Mouse (Mus musculus) heart, embryonic 16.5 days (tissue): ENCODE data around the gene Ryr3. TPM values are rescaled to one million over a fixed set of nuclear protein-coding genes. Genes with fewer than 3 reads are reported as not detected.

Source experiments
- ATAC-seq: fragments of 200-750 bp; cut with Nextera tagmentation; replicated peaks from 2 replicates; pipeline ENCODE4 v1.8.0; 2017; ENCODE audit warnings: moderate number of reproducible peaks; ENCODE audit not compliant: insufficient read depth, low FRiP score; ENCODE audit errors: extremely low read depth
- H3K27ac ChIP-seq: fragments of 300-500 bp; sonication (generic); 2 replicates; pipeline ENCODE4 v1.5.1; 2014; ENCODE audit warnings: mild to moderate bottlenecking, low read length, control low read depth, moderate library complexity
- H3K27me3 ChIP-seq: fragments of 300-500 bp; sonication (generic); 2 replicates; pipeline ENCODE4 v1.6.1; 2014; ENCODE audit warnings: low read length, mixed read lengths; ENCODE audit not compliant: control insufficient read depth, insufficient read depth
- H3K36me3 ChIP-seq: fragments of 300-500 bp; sonication (generic); 2 replicates; pipeline ENCODE4 v1.6.1; 2014; ENCODE audit not compliant: control insufficient read depth, insufficient read depth
- H3K4me1 ChIP-seq: fragments of 300-500 bp; sonication (generic); 2 replicates; pipeline ENCODE4 v1.6.1; 2014; ENCODE audit warnings: low read length, mixed read lengths; ENCODE audit not compliant: control insufficient read depth, insufficient read depth
- H3K4me2 ChIP-seq: fragments of 300-500 bp; sonication (generic); 2 replicates; pipeline ENCODE4 v1.6.1; 2014; ENCODE audit warnings: low read depth, mild to moderate bottlenecking, control low read depth, low read length
- H3K4me3 ChIP-seq: fragments of 300-500 bp; sonication (generic); 2 replicates; pipeline ENCODE4 v1.5.1; 2014; ENCODE audit warnings: mild to moderate bottlenecking, control low read depth, low read length
- H3K9ac ChIP-seq: fragments of 300-500 bp; sonication (generic); 2 replicates; pipeline ENCODE4 v1.6.1; 2014; ENCODE audit warnings: low read length, control low read depth
- H3K9me3 ChIP-seq: fragments of 300-500 bp; sonication (generic); replicated peaks from 2 replicates; pipeline ENCODE4 v1.6.1; 2016; ENCODE audit warnings: low read length; ENCODE audit not compliant: control insufficient read depth
- WGBS: fragments of 180-500 bp; shearing (Covaris S2); extraction: QIAGEN DNeasy Blood & Tissue Kit; methylation state at CpG from one replicate; pipeline ENCODE4 v1.1.7; 2014; 5-methylcytosine and 5-hydroxymethylcytosine counted together
- polyA plus RNA-seq: library from polyadenylated mRNA; unstranded; fragments of >200 nt; fragmentation: Nextera tagmentation; extraction: Ambion mirVana; gene quantifications from 2 replicates; pipeline ENCODE4 v1.2.1, GENCODE M21; 2015

Gene Ryr3
- polyA plus RNA-seq, 1 experiment from 2014 or later, result 2.7 TPM

DNA sequence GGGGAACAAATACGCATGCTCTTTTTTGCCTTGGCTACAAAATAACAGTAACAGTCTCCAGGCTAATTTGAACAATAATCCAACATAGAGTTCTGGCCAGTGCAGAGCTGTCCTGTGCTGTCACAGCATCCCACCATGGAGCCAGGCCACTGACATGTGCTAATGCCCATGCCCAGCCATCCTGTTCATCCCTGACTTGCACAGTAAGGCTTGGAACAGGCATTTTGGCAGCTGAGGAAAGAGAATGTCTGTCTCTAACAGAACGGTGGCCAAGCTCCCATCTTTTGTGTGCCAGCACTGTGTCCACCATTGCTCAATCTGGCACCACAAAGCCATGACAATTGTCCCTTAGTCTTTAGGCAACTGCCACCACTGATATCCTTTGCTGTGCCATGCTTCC is 200.7 kb downstream of the Ryr3 start:
- 74% methylated on average over 2 of the region's 2 CpGs for WGBS
- H3K9me3 ChIP-seq, result no peaks in the 10 kb centered on the region
- H3K27ac ChIP-seq, result no peak overlapping the region

DNA sequence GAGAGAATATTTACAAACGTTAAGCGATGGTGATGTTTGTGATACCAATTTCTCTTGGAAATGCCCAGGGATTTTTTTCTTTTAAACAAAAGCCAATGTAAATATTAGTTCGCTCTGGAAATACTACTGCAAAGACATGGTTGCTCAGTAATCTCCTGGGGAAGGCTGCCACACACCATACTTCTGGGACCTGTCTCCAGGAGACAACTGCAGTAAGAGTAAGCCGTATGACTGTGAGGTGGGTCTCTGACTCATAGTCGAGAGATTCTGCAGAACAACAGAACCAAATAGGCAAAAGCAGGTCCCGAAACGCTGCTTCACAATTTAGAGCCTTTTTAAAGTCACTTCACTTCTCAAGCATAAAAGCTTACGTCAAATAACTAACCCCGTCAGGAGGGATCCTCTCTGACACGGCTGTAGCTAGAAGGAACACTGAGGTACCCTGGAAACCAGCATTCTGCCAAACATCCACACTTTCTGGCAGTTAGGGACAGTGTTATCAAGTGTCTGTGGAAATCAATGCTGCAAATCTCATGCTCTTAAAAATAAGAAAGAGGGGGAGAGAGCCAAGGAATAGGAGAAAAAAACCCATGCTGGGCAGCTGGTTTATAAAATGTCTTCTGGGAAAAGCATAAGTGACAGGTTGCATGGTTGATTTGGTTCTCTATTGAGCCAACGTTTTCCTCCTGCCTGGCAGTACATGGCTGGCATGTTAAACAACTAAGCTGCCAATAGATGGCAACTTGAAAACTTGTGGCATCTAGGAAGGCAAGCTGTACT is 207.7 kb downstream of the Ryr3 start:
- H3K4me1 ChIP-seq, result no peaks in the 10 kb centered on the region
- H3K9me3 ChIP-seq, result no peaks in the 10 kb centered on the region
- H3K27ac ChIP-seq, result no peak overlapping the region
- no peak overlapping the region for H3K4me3 ChIP-seq
- H3K36me3 ChIP-seq, result no peaks in the 10 kb centered on the region
- ATAC-seq, result no peak
- no peaks in the 10 kb centered on the region for H3K27me3 ChIP-seq
- WGBS, result 71% methylated on average over 11 of the region's 11 CpGs
- H3K4me2 ChIP-seq, result no peak overlapping the region
- H3K9ac ChIP-seq, result no peak overlapping the region

More for the DNA sequence above, 200.7 kb downstream of the Ryr3 start:
- H3K36me3 ChIP-seq, result no peaks in the 10 kb centered on the region
- no peak for ATAC-seq
- H3K4me2 ChIP-seq, result no peak overlapping the region
- no peaks in the 10 kb centered on the region for H3K27me3 ChIP-seq
- no peak overlapping the region for H3K4me3 ChIP-seq
- no peaks in the 10 kb centered on the region for H3K4me1 ChIP-seq
- no peak overlapping the region for H3K9ac ChIP-seq

DNA sequence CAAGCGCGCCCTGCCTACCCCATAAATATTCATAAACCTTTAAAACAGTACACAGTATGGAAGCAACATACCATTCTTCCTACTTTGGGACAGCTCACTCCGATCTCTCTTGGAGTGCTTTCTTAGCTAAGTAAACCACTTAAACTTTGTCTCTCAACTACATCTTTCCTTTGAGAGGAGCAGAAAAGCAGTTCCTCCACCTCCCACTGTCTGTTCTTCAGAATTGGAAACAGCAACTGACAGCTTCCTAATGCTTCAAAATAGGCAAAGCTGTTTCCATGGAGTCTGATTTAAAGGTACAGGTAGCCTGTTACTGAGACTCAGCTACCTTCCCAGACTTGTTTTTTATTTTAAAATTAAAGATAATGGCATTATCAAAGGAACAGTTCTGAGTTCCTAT is 218.4 kb downstream of the Ryr3 start:
- H3K4me3 ChIP-seq, result no peak overlapping the region
- no peak overlapping the region for H3K4me2 ChIP-seq
- no peak overlapping the region for H3K27ac ChIP-seq
- no peaks in the 10 kb centered on the region for H3K36me3 ChIP-seq
- ATAC-seq, result no peak
- H3K27me3 ChIP-seq, result no peaks in the 10 kb centered on the region
- H3K4me1 ChIP-seq, result no peaks in the 10 kb centered on the region
- H3K9me3 ChIP-seq, result no peaks in the 10 kb centered on the region
- WGBS, result 89% methylated on average over 3 of the region's 3 CpGs
- no peak overlapping the region for H3K9ac ChIP-seq

DNA sequence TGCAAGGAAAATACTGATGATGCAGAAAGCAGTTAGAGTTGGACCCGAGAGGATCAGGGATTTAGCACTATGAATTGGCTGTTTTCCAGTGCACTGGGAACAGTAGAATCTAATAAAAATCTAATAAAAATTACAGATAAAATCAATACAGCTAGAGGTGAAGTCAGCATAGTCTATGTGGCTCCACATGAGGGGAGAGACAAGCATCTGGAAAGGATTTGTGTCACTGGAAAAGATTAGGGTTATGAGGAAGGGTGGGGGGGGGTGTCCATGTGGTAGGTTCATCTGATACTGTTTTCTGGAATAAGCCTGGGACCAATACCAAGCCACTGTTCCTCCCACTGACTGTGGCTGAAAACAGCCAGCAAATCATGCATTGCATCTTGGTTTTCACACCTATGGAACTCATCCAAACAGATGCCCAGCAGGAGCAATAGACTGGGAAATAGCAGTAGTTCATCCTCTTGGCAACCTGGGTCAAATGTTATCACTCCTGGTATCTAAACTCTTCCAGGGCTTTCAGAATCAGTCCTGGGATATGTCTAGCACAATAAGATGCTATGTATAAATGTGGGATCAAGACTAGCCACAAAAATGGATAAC is 233.9 kb downstream of the Ryr3 start:
- ATAC-seq, result no peak
- WGBS, result 59% methylated on average over 1 of the region's 1 CpGs
- Histone ChIP-seq H3K9me3 (no peaks in the 10 kb centered on the region), H3K9ac (no peak overlapping the region), H3K27me3 (no peaks in the 10 kb centered on the region), H3K4me2 (no peak overlapping the region), H3K4me3 (no peak overlapping the region), H3K36me3 (no peaks in the 10 kb centered on the region), H3K4me1 (0 out of 2 replicates have a peak, but pooled peaks cover 2% of the 10 kb centered on the region), H3K27ac (no peak overlapping the region)

DNA sequence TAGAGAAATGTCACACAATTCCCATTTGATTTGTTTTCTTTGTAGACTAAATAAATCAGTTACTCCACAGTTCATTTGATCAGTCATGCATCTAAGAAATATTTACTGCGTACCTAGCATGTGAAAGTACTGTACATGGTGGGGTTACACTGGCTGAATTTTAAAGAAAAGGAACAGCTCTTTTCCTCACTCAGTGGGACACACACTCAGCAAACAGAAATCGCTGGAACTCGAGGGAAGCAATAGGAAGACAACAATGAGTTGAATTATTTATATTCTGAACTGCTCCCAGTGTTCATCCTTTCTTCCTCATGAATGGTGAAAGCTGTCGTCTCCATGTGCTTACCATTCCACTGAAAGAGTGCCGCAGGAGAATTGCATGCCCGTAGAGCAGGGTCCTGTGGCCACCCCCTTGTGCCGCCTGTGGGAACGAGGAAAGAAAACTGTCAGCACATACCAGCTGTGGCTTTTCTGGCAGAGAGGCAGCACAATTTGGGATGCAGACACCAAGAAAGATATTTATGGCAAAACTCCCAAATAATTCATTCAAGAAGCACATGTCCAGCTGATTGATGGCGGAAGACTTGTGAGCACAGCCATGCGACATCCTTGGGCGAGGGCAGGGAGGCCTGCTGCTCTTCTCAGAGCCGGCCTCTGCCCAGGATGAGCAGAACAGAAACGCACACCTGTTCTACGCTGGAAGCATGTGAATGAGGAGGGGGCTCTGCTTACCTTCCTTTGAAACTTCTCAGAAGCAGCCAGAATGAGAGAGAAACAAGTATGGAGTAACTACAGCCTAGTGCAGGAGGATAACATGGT is 249.9 kb downstream of the Ryr3 start:
- no peak for ATAC-seq
- Histone ChIP-seq H3K27me3 (no peaks in the 10 kb centered on the region), H3K9me3 (no peaks in the 10 kb centered on the region), H3K4me1 (no peaks in the 10 kb centered on the region), H3K36me3 (no peaks in the 10 kb centered on the region), H3K4me2 (no peak overlapping the region), H3K27ac (no peak overlapping the region), H3K9ac (no peak overlapping the region), H3K4me3 (no peak overlapping the region)
- 83% methylated on average over 14 of the region's 14 CpGs for WGBS

DNA sequence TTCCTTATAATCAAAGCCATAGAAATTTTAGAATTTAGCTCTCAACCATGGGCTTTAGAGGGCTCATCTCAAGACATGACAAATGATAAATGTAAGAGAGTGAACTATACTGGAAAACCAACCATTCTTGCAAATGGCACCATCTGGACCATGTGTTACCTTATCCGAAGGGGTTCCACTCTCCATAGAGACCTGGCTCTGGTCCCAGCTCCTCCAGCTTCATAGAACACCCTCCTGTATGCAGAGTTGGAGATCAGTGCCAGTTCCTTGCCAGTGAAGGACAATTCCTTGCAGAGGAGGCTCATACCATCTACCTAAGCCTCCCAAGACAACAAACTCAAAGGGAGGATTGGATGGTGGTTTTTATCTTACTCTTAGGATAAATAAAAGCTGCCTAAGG is 268.0 kb downstream of the Ryr3 start:
- Histone ChIP-seq H3K4me3 (no peak overlapping the region), H3K9ac (no peak overlapping the region), H3K4me1 (no peaks in the 10 kb centered on the region), H3K4me2 (no peak overlapping the region), H3K36me3 (no peaks in the 10 kb centered on the region), H3K27ac (no peak overlapping the region), H3K27me3 (no peaks in the 10 kb centered on the region), H3K9me3 (no peaks in the 10 kb centered on the region)
- no peak for ATAC-seq
- WGBS, result 75% methylated on average over 1 of the region's 1 CpGs

DNA sequence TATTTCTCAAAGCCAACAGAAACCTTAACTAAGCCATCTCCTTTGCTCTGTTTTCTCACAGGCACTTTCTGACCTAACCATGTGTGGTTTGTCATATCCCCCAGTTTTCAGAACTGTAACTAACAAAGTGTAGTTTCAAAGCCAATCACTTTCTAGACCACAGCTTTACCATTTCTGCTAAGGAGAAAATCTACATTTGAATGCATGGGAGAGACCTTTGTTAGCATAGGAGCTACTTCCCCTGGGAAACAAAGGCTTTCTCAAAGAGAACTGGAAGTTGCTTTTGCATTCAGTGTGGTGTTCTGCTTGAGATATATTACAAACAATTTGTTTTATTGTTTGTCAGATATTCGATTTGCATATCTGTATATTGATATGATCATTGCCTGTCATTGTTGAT is 285.1 kb downstream of the Ryr3 start:
- 50% methylated on average over 1 of the region's 1 CpGs for WGBS
- ATAC-seq, result no peak
- Histone ChIP-seq H3K4me1 (no peaks in the 10 kb centered on the region), H3K9me3 (no peaks in the 10 kb centered on the region), H3K4me2 (no peak overlapping the region), H3K36me3 (no peaks in the 10 kb centered on the region), H3K4me3 (no peak overlapping the region), H3K9ac (no peak overlapping the region), H3K27me3 (no peaks in the 10 kb centered on the region), H3K27ac (no peak overlapping the region)

DNA sequence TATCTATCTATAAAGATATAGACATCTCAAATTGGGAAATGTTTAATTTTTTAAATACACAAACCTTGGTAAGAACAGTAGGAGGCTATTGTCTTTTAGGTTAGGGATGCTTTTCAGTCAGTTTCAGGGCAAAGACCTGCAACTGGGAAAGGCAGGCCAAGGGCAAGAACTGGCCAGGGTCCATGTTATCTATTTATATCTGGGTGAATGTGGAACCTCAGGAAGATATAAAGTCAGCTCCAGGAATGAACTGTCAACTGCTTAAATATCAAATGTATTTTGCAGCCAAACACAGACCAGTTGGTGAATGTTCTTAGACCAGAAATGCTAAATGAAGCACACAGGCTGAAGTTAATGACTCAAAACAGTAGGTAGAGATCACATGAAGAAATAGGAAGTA is 303.1 kb downstream of the Ryr3 start:
- H3K27me3 ChIP-seq, result no peaks in the 10 kb centered on the region
- no peaks in the 10 kb centered on the region for H3K36me3 ChIP-seq
- no peak overlapping the region for H3K27ac ChIP-seq

DNA sequence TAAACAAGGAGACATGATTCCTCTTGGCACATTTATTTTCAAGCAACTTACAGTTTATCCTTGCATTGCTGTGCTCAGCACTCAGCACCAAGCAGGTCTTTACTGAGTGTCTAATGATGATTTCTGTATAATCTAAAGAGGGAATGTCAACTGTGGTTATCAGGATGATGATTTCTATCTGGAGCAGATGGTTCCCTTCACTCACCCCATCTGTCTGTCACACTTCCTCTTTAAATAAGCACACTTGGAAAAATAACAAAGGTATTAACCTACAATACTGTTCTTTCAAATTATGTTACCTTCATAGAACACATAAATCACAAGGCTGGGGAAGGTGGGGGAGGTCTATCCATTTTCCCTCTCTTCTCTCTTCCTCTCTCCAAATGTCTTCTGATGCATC is 304.3 kb downstream of the Ryr3 start:
- Histone ChIP-seq H3K4me2 (no peak overlapping the region), H3K4me3 (no peak overlapping the region), H3K4me1 (no peaks in the 10 kb centered on the region), H3K27me3 (no peaks in the 10 kb centered on the region), H3K36me3 (no peaks in the 10 kb centered on the region), H3K9ac (no peak overlapping the region), H3K27ac (no peak overlapping the region), H3K9me3 (no peaks in the 10 kb centered on the region)
- no peak for ATAC-seq

More for the DNA sequence above, 303.1 kb downstream of the Ryr3 start:
- Histone ChIP-seq H3K4me1 (no peaks in the 10 kb centered on the region), H3K9me3 (no peaks in the 10 kb centered on the region), H3K4me3 (no peak overlapping the region), H3K4me2 (no peak overlapping the region), H3K9ac (no peak overlapping the region)
- ATAC-seq, result no peak
